Mouse (Mus musculus): Measurements from ENCODE around the gene Ppp4r3b.

DNA sequence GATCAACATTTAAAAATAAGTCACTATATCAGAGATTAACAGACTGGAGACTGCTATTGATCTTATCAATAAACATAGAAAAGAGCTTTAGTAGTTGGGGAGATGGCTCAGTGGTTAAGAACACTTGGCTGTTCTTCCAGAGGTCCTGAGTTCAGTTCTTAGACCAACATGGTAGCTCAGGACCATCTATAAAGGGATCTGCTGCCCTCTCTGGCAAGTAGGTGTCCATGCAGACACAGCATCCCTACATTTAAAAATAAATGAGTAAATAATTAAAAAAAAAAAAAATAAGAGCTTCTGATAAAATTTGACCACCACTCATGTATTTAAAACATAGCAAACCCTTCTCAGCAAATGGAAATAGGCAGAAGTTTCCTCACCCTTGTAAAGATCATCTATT, 65.4 kb downstream of the Ppp4r3b start:
- no peak for TF ChIP-seq GATA1 (IDR thresholded peaks at IDR 0.05; ENCODE audit: borderline replicate concordance, low read length)
- no peak for TF ChIP-seq FLI1 (IDR thresholded peaks at IDR 0.05; ENCODE audit: low read length)

Data from megakaryocyte, embryonic 14.5 days (primary cell).